Mouse (Mus musculus) large intestine, adult 2 months (tissue): ENCODE measurements around the gene Qrsl1. TPM values are rescaled to one million over a fixed set of nuclear protein-coding genes. Genes with fewer than 3 reads are reported as not detected.

Experiments
- polyA plus RNA-seq: library from polyadenylated mRNA; depleted of rRNA; stranded (reverse); fragments of >200 nt; gene quantifications from 2 replicates; pipeline ENCODE4 v1.2.3, GENCODE M21; 2012; rRNA removed

Qrsl1 gene
- polyA plus RNA-seq, 1 experiment, result 11.5 TPM

Other genes starting within 250 kb of the Qrsl1 start
- gene Rtn4ip1, start 62 bp upstream of the Qrsl1 start, polyA plus RNA-seq, result 12.8 and 13.4 TPM in 2 replicates
- 17.9 and 19.5 TPM in 2 replicates for gene Crybg1, start 247.1 kb upstream of the Qrsl1 start, polyA plus RNA-seq